Mouse (Mus musculus): Measurements from ENCODE around the gene Aqp1. TPM values are rescaled to one million over a fixed set of nuclear protein-coding genes. Genes with fewer than 3 reads are reported as not detected.

Gene Aqp1
- total RNA-seq, 2 experiments from 2014 or later = 41.5 to 104 TPM

GRCm38 (mm10) chr6:55328179-55328578 is 8.1 kb upstream of the Aqp1 start:
- no peak for DNase-seq (ENCODE audit: low spot score in 2 of 2)

GRCm38 (mm10) chr6:55331315-55331714 is 4.9 kb upstream of the Aqp1 start:
- DNase-seq (ENCODE audit: low spot score in 2 of 2) = no peak

- DNase-seq (ENCODE audit: low spot score in 2 of 2) = no peak
Measured at GRCm38 (mm10) chr6:55332100-55332772, 4.0 kb upstream of the Aqp1 start.

- no peak for DNase-seq (ENCODE audit: low spot score in 2 of 2)
Measured at GRCm38 (mm10) chr6:55332773-55333109, 3.5 kb upstream of the Aqp1 start.

GRCm38 (mm10) chr6:55337242-55337641 is 1.0 kb downstream of the Aqp1 start:
- no peak for DNase-seq (ENCODE audit: low spot score in 2 of 2)

- DNase-seq (ENCODE audit: low spot score in 2 of 2) = no peak
Measured at GRCm38 (mm10) chr6:55338077-55338476, 1.8 kb downstream of the Aqp1 start.

- DNase-seq (ENCODE audit: low spot score in 2 of 2) = no peak
Measured at GRCm38 (mm10) chr6:55338934-55339825, 2.9 kb downstream of the Aqp1 start.

- no peak for DNase-seq (ENCODE audit: low spot score in 2 of 2)
Measured at GRCm38 (mm10) chr6:55341688-55342087, 5.5 kb downstream of the Aqp1 start.

GRCm38 (mm10) chr6:55342328-55342727 is 6.1 kb downstream of the Aqp1 start:
- DNase-seq (ENCODE audit: low spot score in 2 of 2) = no peak

- DNase-seq (ENCODE audit: low spot score in 2 of 2) = no peak
Measured at GRCm38 (mm10) chr6:55343446-55343845, 7.2 kb downstream of the Aqp1 start.

GRCm38 (mm10) chr6:55344291-55345016 is 8.2 kb downstream of the Aqp1 start:
- no peak for DNase-seq (ENCODE audit: low spot score in 2 of 2)

GRCm38 (mm10) chr6:55345264-55345663 is 9.0 kb downstream of the Aqp1 start:
- peak in 1 of 2 experiments; percentile 17 for DNase-seq (ENCODE audit: low spot score in 2 of 2)

- peak in 1 of 2 experiments; percentile 12 for DNase-seq (ENCODE audit: low spot score in 2 of 2)
Measured at GRCm38 (mm10) chr6:55346491-55346890, 10.3 kb downstream of the Aqp1 start.

GRCm38 (mm10) chr6:55347711-55348571 is 11.7 kb downstream of the Aqp1 start:
- peak in 1 of 2 experiments; percentile 13 for DNase-seq (ENCODE audit: low spot score in 2 of 2)

- peak in 1 of 2 experiments; percentile 7 for DNase-seq (ENCODE audit: low spot score in 2 of 2)
Measured at GRCm38 (mm10) chr6:55349231-55349630, 13.0 kb downstream of the Aqp1 start.

- no peak for DNase-seq (ENCODE audit: low spot score in 2 of 2)
Measured at GRCm38 (mm10) chr6:55350383-55350952, 14.2 kb downstream of the Aqp1 start.

- DNase-seq (ENCODE audit: low spot score in 2 of 2) = peak in 1 of 2 experiments; percentile 7
Measured at GRCm38 (mm10) chr6:55351712-55352111, 15.5 kb downstream of the Aqp1 start.

- peak in 1 of 2 experiments; percentile 5 for DNase-seq (ENCODE audit: low spot score in 2 of 2)
Measured at GRCm38 (mm10) chr6:55353711-55354445, 17.6 kb downstream of the Aqp1 start.

- DNase-seq (ENCODE audit: low spot score in 2 of 2) = no peak
Measured at GRCm38 (mm10) chr6:55354456-55355117, 18.4 kb downstream of the Aqp1 start.
